Mouse (Mus musculus): ENCODE measurements at regions not wholly inside any gene's neighbourhood (a gene's known extent, or its start where the extent isn't known, plus 50 kb on each side); places are given as distances from the start of the nearest gene placed in this dataset.

GRCm38 (mm10) chr14:98801293-98801692 lies 192.8 kb downstream of the Rpl36a-ps1 start:
- 82% methylated on average over 2 of the region's 2 CpGs for WGBS
- Histone ChIP-seq H3K9ac (replicated peaks; ENCODE audit: low read length) (no peak overlapping the region), H3K4me3 (ENCODE audit: low read depth, low read length) (no peak overlapping the region), H3K4me2 (ENCODE audit: low read depth, low read length) (no peak overlapping the region), H3K27me3 (ENCODE audit: control insufficient read depth, insufficient read depth, low read length) (no peaks in the 10 kb centered on the region), H3K36me3 (replicated peaks; ENCODE audit: control insufficient read depth, insufficient read depth, low read depth, low read length) (no peaks in the 10 kb centered on the region), H3K27ac (replicated peaks; ENCODE audit: low read depth, low read length) (no peak overlapping the region), H3K9me3 (replicated peaks; ENCODE audit: control insufficient read depth, low read length) (no peaks in the 10 kb centered on the region), H3K4me1 (ENCODE audit: control insufficient read depth, insufficient read depth, low read length) (no peaks in the 10 kb centered on the region)
- no peak for ATAC-seq (replicated peaks; ENCODE audit: insufficient number of reproducible peaks, low FRiP score, low TSS enrichment, low read depth)
- no peak for DNase-seq (ENCODE audit: low spot score)

- Histone ChIP-seq H3K4me1 (ENCODE audit: control insufficient read depth, insufficient read depth, low read length) (no peaks in the 10 kb centered on the region), H3K27ac (replicated peaks; ENCODE audit: low read depth, low read length) (no peak overlapping the region), H3K36me3 (replicated peaks; ENCODE audit: control insufficient read depth, insufficient read depth, low read depth, low read length) (no peaks in the 10 kb centered on the region), H3K4me2 (ENCODE audit: low read depth, low read length) (no peak overlapping the region), H3K9me3 (replicated peaks; ENCODE audit: control insufficient read depth, low read length) (no peaks in the 10 kb centered on the region), H3K9ac (replicated peaks; ENCODE audit: low read length) (no peak overlapping the region), H3K4me3 (ENCODE audit: low read depth, low read length) (no peak overlapping the region), H3K27me3 (ENCODE audit: control insufficient read depth, insufficient read depth, low read length) (no peaks in the 10 kb centered on the region)
- DNase-seq (ENCODE audit: low spot score) (no peak), ATAC-seq (replicated peaks; ENCODE audit: insufficient number of reproducible peaks, low FRiP score, low TSS enrichment, low read depth) (no peak)
- WGBS = 67% methylated on average over 4 of the region's 4 CpGs
Measured at GRCm38 (mm10) chr14:98791970-98792369, 202.1 kb downstream of the Rpl36a-ps1 start.

GRCm38 (mm10) chr14:98791232-98791906 lies 202.7 kb downstream of the Rpl36a-ps1 start:
- Histone ChIP-seq H3K4me3 (ENCODE audit: low read depth, low read length) (no peak overlapping the region), H3K36me3 (replicated peaks; ENCODE audit: control insufficient read depth, insufficient read depth, low read depth, low read length) (no peaks in the 10 kb centered on the region), H3K4me2 (ENCODE audit: low read depth, low read length) (no peak overlapping the region), H3K27ac (replicated peaks; ENCODE audit: low read depth, low read length) (no peak overlapping the region), H3K27me3 (ENCODE audit: control insufficient read depth, insufficient read depth, low read length) (no peaks in the 10 kb centered on the region), H3K9ac (replicated peaks; ENCODE audit: low read length) (no peak overlapping the region), H3K4me1 (ENCODE audit: control insufficient read depth, insufficient read depth, low read length) (no peaks in the 10 kb centered on the region), H3K9me3 (replicated peaks; ENCODE audit: control insufficient read depth, low read length) (no peaks in the 10 kb centered on the region)
- no peak for DNase-seq (ENCODE audit: low spot score)
- ATAC-seq (replicated peaks; ENCODE audit: insufficient number of reproducible peaks, low FRiP score, low TSS enrichment, low read depth) = no peak
- WGBS = 85% methylated on average over 6 of the region's 6 CpGs

- H3K9me3 ChIP-seq (replicated peaks; ENCODE audit: control insufficient read depth, low read length) = no peaks in the 10 kb centered on the region
- DNase-seq (ENCODE audit: low spot score) = no peak
- H3K27ac ChIP-seq (replicated peaks; ENCODE audit: low read depth, low read length) = no peak overlapping the region
- 88% methylated on average over 6 of the region's 6 CpGs for WGBS
- ATAC-seq (replicated peaks; ENCODE audit: insufficient number of reproducible peaks, low FRiP score, low TSS enrichment, low read depth) = no peak
- no peaks in the 10 kb centered on the region for H3K4me1 ChIP-seq (ENCODE audit: control insufficient read depth, insufficient read depth, low read length)
- no peak overlapping the region for H3K9ac ChIP-seq (replicated peaks; ENCODE audit: low read length)
- no peak overlapping the region for H3K4me2 ChIP-seq (ENCODE audit: low read depth, low read length)
- no peaks in the 10 kb centered on the region for H3K36me3 ChIP-seq (replicated peaks; ENCODE audit: control insufficient read depth, insufficient read depth, low read depth, low read length)
- H3K4me3 ChIP-seq (ENCODE audit: low read depth, low read length) = no peak overlapping the region
- H3K27me3 ChIP-seq (ENCODE audit: control insufficient read depth, insufficient read depth, low read length) = no peaks in the 10 kb centered on the region
Measured at GRCm38 (mm10) chr14:98789794-98790193, 204.3 kb downstream of the Rpl36a-ps1 start.

- Histone ChIP-seq H3K4me1 (ENCODE audit: control insufficient read depth, insufficient read depth, low read length) (no peaks in the 10 kb centered on the region), H3K27ac (replicated peaks; ENCODE audit: low read depth, low read length) (no peak overlapping the region), H3K36me3 (replicated peaks; ENCODE audit: control insufficient read depth, insufficient read depth, low read depth, low read length) (no peaks in the 10 kb centered on the region), H3K4me3 (ENCODE audit: low read depth, low read length) (no peak overlapping the region), H3K27me3 (ENCODE audit: control insufficient read depth, insufficient read depth, low read length) (no peaks in the 10 kb centered on the region), H3K4me2 (ENCODE audit: low read depth, low read length) (no peak overlapping the region), H3K9me3 (replicated peaks; ENCODE audit: control insufficient read depth, low read length) (no peaks in the 10 kb centered on the region), H3K9ac (replicated peaks; ENCODE audit: low read length) (no peak overlapping the region)
- WGBS = 91% methylated on average over 12 of the region's 12 CpGs
- ATAC-seq (replicated peaks; ENCODE audit: insufficient number of reproducible peaks, low FRiP score, low TSS enrichment, low read depth) = no peak
- no peak for DNase-seq (ENCODE audit: low spot score)
Measured at GRCm38 (mm10) chr14:98781711-98782110, 212.4 kb downstream of the Rpl36a-ps1 start.

GRCm38 (mm10) chr14:98772080-98772479 lies 222.0 kb downstream of the Rpl36a-ps1 start:
- Histone ChIP-seq H3K27me3 (ENCODE audit: control insufficient read depth, insufficient read depth, low read length) (no peaks in the 10 kb centered on the region), H3K9ac (replicated peaks; ENCODE audit: low read length) (no peak overlapping the region), H3K4me1 (ENCODE audit: control insufficient read depth, insufficient read depth, low read length) (no peaks in the 10 kb centered on the region), H3K36me3 (replicated peaks; ENCODE audit: control insufficient read depth, insufficient read depth, low read depth, low read length) (no peaks in the 10 kb centered on the region), H3K4me2 (ENCODE audit: low read depth, low read length) (no peak overlapping the region), H3K4me3 (ENCODE audit: low read depth, low read length) (no peak overlapping the region), H3K9me3 (replicated peaks; ENCODE audit: control insufficient read depth, low read length) (no peaks in the 10 kb centered on the region), H3K27ac (replicated peaks; ENCODE audit: low read depth, low read length) (no peak overlapping the region)
- 81% methylated on average over 4 of the region's 4 CpGs for WGBS
- no peak for DNase-seq (ENCODE audit: low spot score)
- no peak for ATAC-seq (replicated peaks; ENCODE audit: insufficient number of reproducible peaks, low FRiP score, low TSS enrichment, low read depth)

GRCm38 (mm10) chr14:98768845-98769244 lies 225.3 kb downstream of the Rpl36a-ps1 start:
- H3K9ac ChIP-seq (replicated peaks; ENCODE audit: low read length) = no peak overlapping the region
- H3K4me1 ChIP-seq (ENCODE audit: control insufficient read depth, insufficient read depth, low read length) = no peaks in the 10 kb centered on the region
- DNase-seq (ENCODE audit: low spot score) (no peak), ATAC-seq (replicated peaks; ENCODE audit: insufficient number of reproducible peaks, low FRiP score, low TSS enrichment, low read depth) (no peak)
- H3K27ac ChIP-seq (replicated peaks; ENCODE audit: low read depth, low read length) = no peak overlapping the region
- H3K27me3 ChIP-seq (ENCODE audit: control insufficient read depth, insufficient read depth, low read length) = no peaks in the 10 kb centered on the region
- H3K4me3 ChIP-seq (ENCODE audit: low read depth, low read length) = no peak overlapping the region
- WGBS = 87% methylated on average over 2 of the region's 2 CpGs
- H3K9me3 ChIP-seq (replicated peaks; ENCODE audit: control insufficient read depth, low read length) = no peaks in the 10 kb centered on the region
- no peak overlapping the region for H3K4me2 ChIP-seq (ENCODE audit: low read depth, low read length)
- no peaks in the 10 kb centered on the region for H3K36me3 ChIP-seq (replicated peaks; ENCODE audit: control insufficient read depth, insufficient read depth, low read depth, low read length)

- no peak overlapping the region for H3K27ac ChIP-seq (replicated peaks; ENCODE audit: low read depth, low read length)
- H3K36me3 ChIP-seq (replicated peaks; ENCODE audit: control insufficient read depth, insufficient read depth, low read depth, low read length) = no peaks in the 10 kb centered on the region
- no peak overlapping the region for H3K9ac ChIP-seq (replicated peaks; ENCODE audit: low read length)
- 87% methylated on average over 7 of the region's 7 CpGs for WGBS
- H3K4me3 ChIP-seq (ENCODE audit: low read depth, low read length) = no peak overlapping the region
- no peaks in the 10 kb centered on the region for H3K27me3 ChIP-seq (ENCODE audit: control insufficient read depth, insufficient read depth, low read length)
- ATAC-seq (replicated peaks; ENCODE audit: insufficient number of reproducible peaks, low FRiP score, low TSS enrichment, low read depth) = no peak
- H3K4me2 ChIP-seq (ENCODE audit: low read depth, low read length) = no peak overlapping the region
- H3K4me1 ChIP-seq (ENCODE audit: control insufficient read depth, insufficient read depth, low read length) = no peaks in the 10 kb centered on the region
- no peak for DNase-seq (ENCODE audit: low spot score)
- no peaks in the 10 kb centered on the region for H3K9me3 ChIP-seq (replicated peaks; ENCODE audit: control insufficient read depth, low read length)
Measured at GRCm38 (mm10) chr14:98767481-98767880, 226.6 kb downstream of the Rpl36a-ps1 start.
